Mouse (Mus musculus): ENCODE measurements around the gene Uhrf1.

Gene Uhrf1

DNA sequence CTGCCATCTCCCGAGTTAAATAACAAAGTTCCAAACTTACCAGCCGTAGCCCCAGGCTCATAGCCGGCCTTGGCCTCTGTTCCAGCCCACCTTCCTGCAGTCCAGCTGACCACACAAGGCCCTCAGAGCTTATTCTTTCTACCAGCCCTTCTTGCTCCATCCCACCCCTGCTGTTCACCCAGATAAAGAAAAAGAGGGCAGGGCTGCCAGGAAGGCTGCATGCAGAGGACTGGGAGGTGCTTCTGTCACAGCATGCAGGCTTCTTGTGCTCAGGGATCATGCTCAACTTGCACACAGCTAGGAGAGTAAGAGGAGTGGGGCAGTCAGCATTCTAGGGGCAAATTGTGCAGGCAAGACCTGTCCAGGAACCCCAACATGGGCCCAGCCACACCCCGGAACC is 45.0 kb downstream of the Uhrf1 start:
- no peak for DNase-seq (ENCODE audit: low read depth)

DNA sequence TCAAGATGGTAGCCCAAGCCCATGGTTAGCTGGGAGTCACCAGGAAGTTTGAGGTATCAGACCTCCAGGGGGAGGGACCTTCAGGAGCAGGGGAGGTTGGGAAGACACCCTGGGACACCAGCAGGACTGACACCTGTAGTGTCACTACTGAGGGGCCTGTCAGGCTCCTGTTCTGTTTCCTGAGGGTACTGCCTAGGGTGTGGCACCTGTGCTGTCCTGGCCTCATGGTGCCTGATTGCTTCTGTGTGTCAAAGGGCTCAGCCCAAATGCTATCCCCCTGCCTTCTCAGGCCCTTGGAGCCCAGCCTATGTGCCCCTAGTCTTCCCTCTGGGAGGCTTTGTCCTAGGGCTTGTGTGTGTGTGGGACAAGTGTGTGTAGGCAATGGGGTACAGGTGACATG is 45.5 kb downstream of the Uhrf1 start:
- DNase-seq (ENCODE audit: low read depth): no peak

DNA sequence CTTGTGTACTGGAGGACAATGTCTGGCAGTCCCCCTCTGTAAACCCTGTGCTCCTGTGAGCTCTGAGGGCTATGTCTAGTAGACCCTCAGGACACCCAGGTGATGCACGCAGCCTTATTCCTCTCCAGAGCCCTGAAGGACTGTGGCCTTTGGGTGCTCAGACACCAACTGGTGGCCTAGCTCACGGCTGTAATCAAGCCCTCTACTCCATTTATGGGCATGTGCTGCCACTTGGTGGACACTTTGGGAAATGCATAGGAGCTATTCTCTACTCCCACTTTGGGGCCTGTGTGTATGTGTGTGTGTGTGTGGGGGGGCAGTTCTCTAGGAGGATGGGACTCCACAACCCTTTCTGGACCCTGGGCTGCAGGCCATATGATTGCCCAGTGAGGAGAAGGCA is 47.6 kb downstream of the Uhrf1 start:
- DNase-seq (ENCODE audit: low read depth): no peak

DNA sequence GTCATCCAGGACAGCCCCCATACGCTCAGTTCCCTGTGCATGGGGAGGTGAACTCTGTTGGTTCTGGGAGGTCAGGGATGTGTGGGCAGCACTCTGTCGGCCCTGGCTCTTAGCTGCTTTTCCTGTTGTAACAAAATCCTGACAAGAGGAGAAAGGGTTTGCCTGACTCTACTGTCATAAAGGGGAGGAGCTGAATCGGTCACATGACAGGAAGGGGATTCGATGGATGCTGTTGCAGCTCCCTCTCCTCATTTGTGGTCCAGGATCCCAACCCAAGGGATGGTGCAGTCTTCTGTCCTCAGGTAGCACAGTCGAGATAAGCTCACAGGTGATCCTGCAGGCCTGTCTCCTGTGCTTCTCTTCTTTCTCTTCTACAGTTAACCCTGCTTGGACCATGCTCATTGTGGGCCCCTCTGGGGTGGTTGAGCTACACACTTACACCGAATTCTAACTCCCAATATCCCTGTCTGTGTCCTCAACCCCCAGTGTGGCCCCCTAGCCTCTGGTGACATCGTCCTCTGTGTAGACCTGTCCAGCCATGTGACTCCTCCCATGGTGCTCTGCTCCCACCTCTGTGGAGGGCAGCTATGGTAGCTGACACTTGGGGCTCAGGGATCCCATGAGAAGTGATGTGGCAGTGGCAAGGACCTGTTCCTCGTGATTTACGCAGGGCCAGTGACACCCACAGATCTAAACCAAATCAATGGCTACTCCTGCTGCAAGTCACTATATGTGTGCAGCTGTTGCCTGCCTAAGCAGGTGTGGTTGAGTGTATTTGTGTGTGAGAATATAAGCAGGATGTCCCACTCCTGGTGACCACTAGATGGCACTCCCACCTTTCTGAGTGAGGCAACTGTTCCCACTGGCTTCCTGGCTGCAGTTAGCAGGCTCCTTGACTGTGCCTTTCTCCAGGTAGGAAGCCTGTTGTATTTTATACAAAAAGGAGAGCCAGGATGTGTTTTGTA is 54.1 kb downstream of the Uhrf1 start:
- DNase-seq (ENCODE audit: low read depth): peak; percentile 33

DNA sequence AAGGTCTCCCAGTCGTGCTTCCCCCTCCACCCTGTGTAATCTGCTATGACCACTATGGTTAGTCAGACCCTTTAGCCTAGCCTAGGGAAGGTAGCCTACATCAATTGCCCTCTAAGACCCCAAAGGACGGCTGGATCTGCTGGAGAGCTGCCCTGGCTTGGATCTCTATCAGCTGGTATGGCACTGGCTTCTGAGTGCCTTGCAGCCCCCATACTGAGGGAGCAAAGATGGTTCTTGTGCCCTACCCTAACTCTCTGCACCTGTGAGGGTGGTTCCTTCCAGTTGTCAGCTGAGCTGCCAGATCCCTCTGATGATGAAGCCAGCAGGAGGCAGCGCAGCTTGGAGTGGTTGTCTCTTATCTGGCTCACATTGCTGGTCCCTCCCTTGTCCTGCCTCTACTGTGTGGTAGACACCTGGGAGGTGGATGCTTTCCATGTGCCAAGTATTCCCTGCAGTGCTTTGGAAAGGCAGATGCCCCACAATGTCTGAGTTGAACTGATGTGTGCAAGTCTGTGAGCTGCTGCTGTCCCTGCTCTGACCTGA is 56.1 kb downstream of the Uhrf1 start:
- DNase-seq (ENCODE audit: low read depth): no peak

DNA sequence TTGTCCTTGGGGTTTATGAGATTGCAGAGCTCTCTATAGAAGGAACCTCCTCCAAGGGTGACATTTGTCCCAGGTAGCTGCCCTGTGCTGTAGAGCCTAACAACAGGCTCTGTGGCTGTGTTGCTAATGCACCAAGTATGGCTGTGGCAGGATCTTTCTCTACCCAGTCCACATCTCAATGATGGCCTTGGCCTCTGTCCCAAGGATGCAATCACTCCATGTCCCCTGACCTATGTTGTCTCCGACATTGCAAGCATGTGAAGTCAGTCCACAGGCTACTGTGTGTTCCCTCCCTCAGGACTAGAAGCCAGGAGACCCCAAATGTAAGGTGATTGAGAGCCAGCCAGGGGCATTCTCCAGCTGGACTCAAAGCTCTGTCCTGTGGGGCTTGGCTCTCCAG is 56.7 kb downstream of the Uhrf1 start:
- no peak for DNase-seq (ENCODE audit: low read depth)

DNA sequence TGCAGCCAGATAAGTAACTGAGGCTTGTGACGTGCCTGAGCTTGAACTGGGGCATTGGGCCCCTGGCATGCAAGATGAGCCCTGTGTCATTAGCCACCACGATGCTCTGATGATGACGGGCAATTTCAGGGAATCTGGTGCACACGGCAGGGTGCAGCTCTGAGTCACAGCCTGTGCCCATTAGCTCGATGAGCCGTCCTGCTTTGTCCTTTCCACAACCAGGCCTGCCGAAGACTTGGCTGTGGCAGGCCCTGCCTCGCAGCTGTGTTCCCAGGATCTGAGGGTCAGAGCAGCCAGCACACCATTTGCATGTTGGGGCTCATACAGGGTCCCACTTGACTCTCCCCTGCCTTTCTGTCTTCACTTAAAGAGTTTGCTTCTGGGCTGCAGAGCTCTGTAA is 57.3 kb downstream of the Uhrf1 start:
- DNase-seq (ENCODE audit: low read depth): no peak

DNA sequence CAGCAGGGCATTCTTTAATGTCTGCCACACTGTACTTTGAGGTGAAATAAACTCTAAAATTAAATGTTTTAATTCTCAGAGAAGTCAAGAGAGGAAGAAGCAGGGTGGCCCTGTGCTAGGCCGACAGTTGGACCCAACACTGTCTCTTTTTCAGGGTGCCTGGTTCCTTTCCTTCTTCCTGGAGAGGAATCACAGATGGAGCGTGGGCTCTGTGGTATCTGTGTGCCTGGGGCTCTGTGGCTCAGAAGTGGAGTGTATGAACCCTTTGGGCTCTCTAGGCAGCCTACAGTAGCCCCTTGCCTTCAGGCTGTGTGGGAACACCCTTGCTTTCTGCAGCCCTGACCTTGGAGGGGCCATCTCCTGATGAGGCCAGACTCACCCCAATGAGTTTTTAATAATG is 58.4 kb downstream of the Uhrf1 start:
- no peak for DNase-seq (ENCODE audit: low read depth)

DNA sequence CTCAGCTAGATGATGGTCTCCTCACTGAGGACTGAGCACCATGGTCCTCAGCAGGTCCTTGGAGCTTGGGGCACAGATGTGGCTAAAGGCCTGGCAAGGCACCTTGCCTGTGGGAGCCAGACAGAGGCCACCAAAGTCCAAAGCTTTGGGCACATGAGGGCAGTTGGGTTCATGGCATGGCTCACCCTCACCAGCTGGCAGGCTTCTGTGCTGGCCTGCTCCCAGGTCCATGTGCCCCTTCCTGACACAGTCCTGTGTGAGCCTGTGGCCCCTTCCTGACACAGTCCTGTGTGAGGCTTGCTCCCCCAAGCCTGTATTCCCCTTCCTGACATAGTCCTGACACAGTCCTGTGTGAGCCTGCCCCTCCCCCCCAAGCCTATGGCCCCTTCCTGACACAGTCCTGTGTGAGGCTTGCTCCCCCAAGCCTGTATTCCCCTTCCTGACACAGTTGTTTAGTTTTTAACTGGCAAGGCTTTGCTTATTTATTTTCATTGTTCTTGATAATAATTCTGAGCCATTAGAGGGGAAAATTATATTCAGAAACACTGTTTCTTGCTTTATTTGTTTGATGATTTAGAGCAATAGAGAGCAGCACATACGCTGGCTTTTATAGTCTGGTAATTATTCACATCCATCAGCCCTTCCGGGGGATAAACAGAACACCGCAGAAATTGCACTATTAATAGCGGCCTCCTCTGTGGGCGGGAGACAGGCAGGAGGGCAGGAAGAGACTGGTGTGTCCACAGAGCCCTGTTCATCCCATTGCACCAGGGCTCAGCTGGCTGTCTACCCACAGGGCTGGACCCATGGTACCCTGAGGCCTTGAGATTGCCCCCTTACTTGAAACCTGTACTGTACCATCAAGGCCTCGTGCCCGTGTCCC is 62.9 kb downstream of the Uhrf1 start:
- DNase-seq (ENCODE audit: low read depth): no peak

DNA sequence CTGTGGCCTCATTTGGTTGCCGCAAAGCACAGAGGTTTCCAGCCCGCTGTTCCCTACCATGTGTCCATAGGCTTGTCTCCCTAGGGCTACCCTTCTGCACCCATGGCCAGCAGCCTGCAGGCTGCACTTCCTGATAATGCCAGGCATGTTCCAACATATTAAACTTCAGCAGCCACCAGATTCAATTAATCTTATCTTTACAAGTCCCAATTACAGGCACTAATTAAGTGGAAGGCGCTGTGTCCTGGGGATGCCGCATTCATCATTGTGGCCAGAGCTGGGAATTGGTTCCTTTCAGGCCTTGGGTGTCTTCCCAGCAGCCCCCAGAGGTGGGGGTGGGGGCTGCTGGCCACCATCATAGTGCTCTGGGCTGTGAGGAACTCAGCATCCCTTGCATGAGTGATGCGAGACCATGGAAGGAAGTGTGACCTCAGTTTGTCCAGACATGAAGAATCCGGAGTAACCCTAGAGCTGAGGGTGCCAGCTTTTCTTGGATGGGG is 65.2 kb downstream of the Uhrf1 start:
- DNase-seq (ENCODE audit: low read depth): no peak

DNA sequence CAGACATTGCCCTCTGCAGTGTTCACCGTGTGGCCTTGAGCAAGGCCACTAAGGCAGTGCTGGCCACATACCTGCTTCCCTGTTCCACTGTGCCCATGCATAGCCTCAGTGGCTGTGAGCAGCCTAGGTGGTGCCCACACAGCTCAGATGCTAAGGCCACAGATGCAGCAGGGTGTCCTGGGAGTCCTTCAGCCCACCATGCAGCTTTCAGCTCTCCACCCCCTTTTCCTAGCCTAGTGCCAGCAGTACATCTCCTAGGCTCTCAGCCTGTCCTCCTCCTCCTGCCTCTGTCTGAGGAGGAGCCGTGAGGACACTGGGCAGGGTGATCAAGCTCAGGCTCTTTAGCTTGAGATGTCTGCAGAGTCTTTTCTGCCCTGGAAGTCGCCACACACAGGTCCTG is 67.0 kb downstream of the Uhrf1 start:
- no peak for DNase-seq (ENCODE audit: low read depth)

DNA sequence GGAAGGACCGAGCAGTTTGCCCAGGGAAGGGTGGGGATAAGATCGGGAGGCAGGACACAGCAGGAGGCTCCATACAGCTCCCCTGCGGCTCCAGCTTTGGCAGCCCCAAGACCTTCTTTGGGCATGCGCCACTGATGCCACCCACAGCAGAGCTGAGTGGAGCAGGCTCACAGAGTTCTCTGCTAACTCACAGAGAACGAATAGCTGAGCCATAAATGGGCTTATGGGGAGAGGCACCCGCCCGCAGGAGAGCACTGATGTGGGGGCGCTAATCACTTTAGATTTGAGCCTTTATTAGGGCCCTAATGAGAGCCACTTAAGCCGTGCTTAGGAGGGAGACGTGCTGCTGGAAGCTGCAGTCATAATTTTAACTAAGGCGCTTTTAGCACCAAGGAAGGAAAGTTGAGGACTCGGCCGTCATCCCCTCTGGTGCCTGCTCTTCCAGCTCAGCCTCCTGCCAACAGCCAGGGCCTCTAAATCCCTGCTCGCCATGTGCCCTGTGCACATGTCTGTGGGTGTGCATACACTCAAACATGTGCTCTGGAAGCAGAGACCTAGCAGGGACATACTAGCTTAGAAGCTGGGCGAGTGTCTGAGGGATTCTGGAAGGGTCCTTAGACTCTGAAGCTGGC is 68.0 kb downstream of the Uhrf1 start:
- DNase-seq (ENCODE audit: low read depth): no peak

DNA sequence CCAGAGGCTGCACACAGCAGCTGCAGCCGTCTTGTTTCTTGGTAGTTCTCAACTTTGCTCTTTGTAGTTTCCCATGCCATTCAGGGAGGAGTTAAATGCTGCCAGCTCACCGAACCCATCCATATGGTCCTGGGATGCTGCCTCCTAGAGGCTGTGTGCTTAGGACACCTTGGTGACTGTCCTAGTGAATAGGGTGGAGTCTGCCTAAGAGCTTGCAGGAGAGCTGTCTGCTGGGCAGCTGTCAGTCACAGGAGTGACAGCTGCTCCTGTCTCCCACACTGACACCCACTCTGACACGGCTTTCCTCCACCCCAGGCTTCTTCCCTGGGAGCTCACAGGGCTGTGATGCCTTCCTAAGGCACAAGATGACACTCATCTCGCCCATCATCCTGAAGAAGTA is 69.0 kb downstream of the Uhrf1 start:
- DNase-seq (ENCODE audit: low read depth): no peak

Measured in fibroblast of lung, adult 2 months (primary cell).